Mouse (Mus musculus): Measurements from ENCODE around the gene Ctbs. TPM values are rescaled to one million over a fixed set of nuclear protein-coding genes. Genes with fewer than 3 reads are reported as not detected.

Ctbs gene
- polyA plus RNA-seq, 1 experiment: 1.6 TPM

- TF ChIP-seq POLR2A (IDR thresholded peaks at IDR 0.05; ENCODE audit: control insufficient read depth, low read depth, low read length) (no peak), CTCF (IDR thresholded peaks at IDR 0.05; ENCODE audit: control insufficient read depth, insufficient read depth, insufficient replicate concordance, low read depth, low read length) (no peak)
- Histone ChIP-seq H3K36me3 (ENCODE audit: control insufficient read depth, insufficient read depth, low read length) (peaks cover 5% of the 10 kb centered on the region), H3K27me3 (ENCODE audit: control insufficient read depth, insufficient read depth, low read length) (no peaks in the 10 kb centered on the region), H3K4me1 (ENCODE audit: control insufficient read depth, insufficient read depth, low read length) (peaks cover 11% of the 10 kb centered on the region), H3K4me3 (ENCODE audit: control insufficient read depth, low read depth, low read length) (no peak overlapping the region), H3K27ac (ENCODE audit: control insufficient read depth, insufficient read depth, low read depth, low read length) (no peak overlapping the region)
Measured at GRCm38 (mm10) chr3:146410114-146410513, 39.5 kb upstream of the Ctbs start.

DNA sequence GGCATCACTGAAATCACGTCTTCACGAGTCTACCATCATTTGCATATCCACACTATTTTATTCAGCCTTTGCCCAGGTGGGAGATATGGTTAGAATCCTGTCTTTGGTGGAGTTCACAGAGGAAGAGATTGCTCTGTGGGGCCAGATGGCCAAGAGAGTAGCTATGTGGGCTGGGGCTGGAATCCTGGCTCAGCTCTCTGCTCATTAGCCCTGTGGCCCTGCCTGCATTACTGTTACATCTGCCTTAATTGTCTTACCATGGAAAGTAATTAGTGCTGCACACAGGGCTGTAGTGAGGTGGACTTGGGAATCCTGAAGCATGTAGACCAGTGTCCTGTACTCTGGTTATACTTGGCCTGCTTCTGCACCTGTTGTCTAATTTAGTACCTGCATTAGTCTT, 37.6 kb upstream of the Ctbs start:
- Histone ChIP-seq H3K27me3 (ENCODE audit: control insufficient read depth, insufficient read depth, low read length) (no peaks in the 10 kb centered on the region), H3K27ac (ENCODE audit: control insufficient read depth, insufficient read depth, low read depth, low read length) (no peak overlapping the region), H3K4me1 (ENCODE audit: control insufficient read depth, insufficient read depth, low read length) (peaks cover 1% of the 10 kb centered on the region; the same call in 1 of the 2 replicates), H3K36me3 (ENCODE audit: control insufficient read depth, insufficient read depth, low read length) (no peaks in the 10 kb centered on the region; the same call in 1 of the 2 replicates), H3K4me3 (ENCODE audit: control insufficient read depth, low read depth, low read length) (no peak overlapping the region)
- TF ChIP-seq CTCF (IDR thresholded peaks at IDR 0.05; ENCODE audit: control insufficient read depth, insufficient read depth, insufficient replicate concordance, low read depth, low read length) (no peak), POLR2A (IDR thresholded peaks at IDR 0.05; ENCODE audit: control insufficient read depth, low read depth, low read length) (no peak)

- Histone ChIP-seq H3K36me3 (ENCODE audit: control insufficient read depth, insufficient read depth, low read length) (no peaks in the 10 kb centered on the region; the same call in 1 of the 2 replicates), H3K27ac (ENCODE audit: control insufficient read depth, insufficient read depth, low read depth, low read length) (no peak overlapping the region), H3K27me3 (ENCODE audit: control insufficient read depth, insufficient read depth, low read length) (no peaks in the 10 kb centered on the region), H3K4me3 (ENCODE audit: control insufficient read depth, low read depth, low read length) (no peak overlapping the region), H3K4me1 (ENCODE audit: control insufficient read depth, insufficient read depth, low read length) (no peaks in the 10 kb centered on the region)
- TF ChIP-seq POLR2A (IDR thresholded peaks at IDR 0.05; ENCODE audit: control insufficient read depth, low read depth, low read length) (no peak), CTCF (IDR thresholded peaks at IDR 0.05; ENCODE audit: control insufficient read depth, insufficient read depth, insufficient replicate concordance, low read depth, low read length) (no peak)
Measured at GRCm38 (mm10) chr3:146412480-146412879, 37.1 kb upstream of the Ctbs start.

DNA sequence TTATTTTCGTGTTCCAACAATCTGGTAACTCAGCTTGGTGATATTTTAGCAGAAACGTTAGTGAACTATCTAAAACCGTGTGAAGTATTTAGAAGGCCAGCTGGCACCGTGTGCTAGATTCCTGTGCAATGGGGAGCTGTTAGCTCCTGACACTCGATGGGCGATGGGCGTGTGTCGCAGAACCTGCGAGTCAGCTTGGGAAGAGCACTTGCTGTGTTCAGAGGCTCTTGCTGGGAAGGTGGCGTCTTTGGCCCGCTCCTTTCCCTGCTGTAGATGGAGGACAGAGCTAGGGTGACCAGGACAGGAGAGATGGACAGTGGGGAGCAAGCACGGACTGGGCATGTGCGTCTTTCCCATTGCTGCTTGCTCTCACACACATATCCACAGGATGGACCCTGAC, 36.6 kb upstream of the Ctbs start:
- Histone ChIP-seq H3K27me3 (ENCODE audit: control insufficient read depth, insufficient read depth, low read length) (no peaks in the 10 kb centered on the region), H3K36me3 (ENCODE audit: control insufficient read depth, insufficient read depth, low read length) (no peaks in the 10 kb centered on the region; the same call in 1 of the 2 replicates), H3K4me1 (ENCODE audit: control insufficient read depth, insufficient read depth, low read length) (no peaks in the 10 kb centered on the region), H3K27ac (ENCODE audit: control insufficient read depth, insufficient read depth, low read depth, low read length) (no peak overlapping the region; the same call in 1 of the 2 replicates), H3K4me3 (ENCODE audit: control insufficient read depth, low read depth, low read length) (no peak overlapping the region)
- no peak for TF ChIP-seq POLR2A (IDR thresholded peaks at IDR 0.05; ENCODE audit: control insufficient read depth, low read depth, low read length)
- TF ChIP-seq CTCF (IDR thresholded peaks at IDR 0.05; ENCODE audit: control insufficient read depth, insufficient read depth, insufficient replicate concordance, low read depth, low read length): no peak

GRCm38 (mm10) chr3:146413992-146414391, 35.6 kb upstream of the Ctbs start:
- H3K27me3 ChIP-seq (ENCODE audit: control insufficient read depth, insufficient read depth, low read length): no peaks in the 10 kb centered on the region
- no peak overlapping the region for H3K4me3 ChIP-seq (ENCODE audit: control insufficient read depth, low read depth, low read length)
- no peaks in the 10 kb centered on the region for H3K4me1 ChIP-seq (ENCODE audit: control insufficient read depth, insufficient read depth, low read length)
- H3K36me3 ChIP-seq (ENCODE audit: control insufficient read depth, insufficient read depth, low read length): no peaks in the 10 kb centered on the region; the same call in 1 of the 2 replicates
- no peak for TF ChIP-seq POLR2A (IDR thresholded peaks at IDR 0.05; ENCODE audit: control insufficient read depth, low read depth, low read length)
- H3K27ac ChIP-seq (ENCODE audit: control insufficient read depth, insufficient read depth, low read depth, low read length): no peak overlapping the region

- Histone ChIP-seq H3K36me3 (ENCODE audit: control insufficient read depth, insufficient read depth, low read length) (no peaks in the 10 kb centered on the region; the same call in none of the 2 replicates), H3K27me3 (ENCODE audit: control insufficient read depth, insufficient read depth, low read length) (no peaks in the 10 kb centered on the region), H3K27ac (ENCODE audit: control insufficient read depth, insufficient read depth, low read depth, low read length) (no peak overlapping the region), H3K4me1 (ENCODE audit: control insufficient read depth, insufficient read depth, low read length) (no peaks in the 10 kb centered on the region), H3K4me3 (ENCODE audit: control insufficient read depth, low read depth, low read length) (no peak overlapping the region)
- no peak for TF ChIP-seq POLR2A (IDR thresholded peaks at IDR 0.05; ENCODE audit: control insufficient read depth, low read depth, low read length)
- TF ChIP-seq CTCF (IDR thresholded peaks at IDR 0.05; ENCODE audit: control insufficient read depth, insufficient read depth, insufficient replicate concordance, low read depth, low read length): no peak
Measured at GRCm38 (mm10) chr3:146414555-146414954, 35.0 kb upstream of the Ctbs start.

DNA sequence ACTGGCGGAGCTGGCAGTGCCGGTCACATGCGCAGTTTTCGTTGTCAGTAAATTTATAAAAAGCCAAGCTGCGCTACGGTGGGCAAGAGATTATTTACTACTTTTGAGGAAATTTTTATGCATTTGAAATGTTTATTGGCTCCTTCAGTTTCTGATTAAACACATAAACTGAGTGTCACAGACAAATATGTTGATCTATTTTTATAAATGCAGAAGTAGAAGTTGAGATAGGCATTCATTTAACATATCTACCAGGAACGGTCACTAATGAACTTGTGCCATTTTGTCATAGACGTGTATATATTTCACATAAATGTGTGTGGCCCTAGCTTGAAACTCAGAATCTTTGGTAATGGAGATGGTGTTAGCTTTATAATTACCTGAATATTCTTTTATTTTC, 31.7 kb upstream of the Ctbs start:
- no peak overlapping the region for H3K27ac ChIP-seq (ENCODE audit: control insufficient read depth, insufficient read depth, low read depth, low read length)
- no peak overlapping the region for H3K4me3 ChIP-seq (ENCODE audit: control insufficient read depth, low read depth, low read length)
- H3K4me1 ChIP-seq (ENCODE audit: control insufficient read depth, insufficient read depth, low read length): no peaks in the 10 kb centered on the region
- no peaks in the 10 kb centered on the region; the same call in none of the 2 replicates for H3K36me3 ChIP-seq (ENCODE audit: control insufficient read depth, insufficient read depth, low read length)
- H3K27me3 ChIP-seq (ENCODE audit: control insufficient read depth, insufficient read depth, low read length): no peaks in the 10 kb centered on the region
- no peak for TF ChIP-seq POLR2A (IDR thresholded peaks at IDR 0.05; ENCODE audit: control insufficient read depth, low read depth, low read length)
- no peak for TF ChIP-seq CTCF (IDR thresholded peaks at IDR 0.05; ENCODE audit: control insufficient read depth, insufficient read depth, insufficient replicate concordance, low read depth, low read length)

DNA sequence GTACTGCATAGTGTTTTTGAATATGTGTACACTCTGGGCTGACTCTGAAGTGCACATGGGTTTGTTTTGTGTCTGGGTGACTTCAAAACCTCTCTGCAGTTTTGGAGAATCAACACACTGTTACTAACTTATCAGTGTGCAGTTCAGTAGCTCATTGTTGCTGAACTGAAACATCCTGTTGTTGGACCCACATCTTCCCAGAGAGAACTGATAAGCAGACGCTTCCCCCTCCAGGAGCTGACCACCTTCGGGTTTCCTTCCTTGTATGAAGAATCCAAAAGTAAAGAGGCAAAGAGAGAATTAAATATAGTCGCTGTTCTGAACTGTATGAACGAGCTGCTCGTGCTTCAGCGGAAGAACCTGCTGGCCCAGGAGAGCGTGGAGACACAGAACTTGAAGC, 30.7 kb upstream of the Ctbs start:
- Histone ChIP-seq H3K4me3 (ENCODE audit: control insufficient read depth, low read depth, low read length) (no peak overlapping the region), H3K36me3 (ENCODE audit: control insufficient read depth, insufficient read depth, low read length) (peaks cover 2% of the 10 kb centered on the region), H3K27me3 (ENCODE audit: control insufficient read depth, insufficient read depth, low read length) (no peaks in the 10 kb centered on the region), H3K4me1 (ENCODE audit: control insufficient read depth, insufficient read depth, low read length) (no peaks in the 10 kb centered on the region), H3K27ac (ENCODE audit: control insufficient read depth, insufficient read depth, low read depth, low read length) (peak overlapping the region; percentile 56)
- TF ChIP-seq POLR2A (IDR thresholded peaks at IDR 0.05; ENCODE audit: control insufficient read depth, low read depth, low read length) (no peak), CTCF (IDR thresholded peaks at IDR 0.05; ENCODE audit: control insufficient read depth, insufficient read depth, insufficient replicate concordance, low read depth, low read length) (no peak)
